Mouse (Mus musculus) cerebral cortex, adult 2 months (tissue): ENCODE results near the gene Styx.

Experiments
- WGBS: fragments of 180-500 bp; shearing (Covaris S2); methylation state at CpG from one replicate; pipeline ENCODE4 v1.1.7; 2018; 5-methylcytosine and 5-hydroxymethylcytosine counted together

The Styx gene

DNA sequence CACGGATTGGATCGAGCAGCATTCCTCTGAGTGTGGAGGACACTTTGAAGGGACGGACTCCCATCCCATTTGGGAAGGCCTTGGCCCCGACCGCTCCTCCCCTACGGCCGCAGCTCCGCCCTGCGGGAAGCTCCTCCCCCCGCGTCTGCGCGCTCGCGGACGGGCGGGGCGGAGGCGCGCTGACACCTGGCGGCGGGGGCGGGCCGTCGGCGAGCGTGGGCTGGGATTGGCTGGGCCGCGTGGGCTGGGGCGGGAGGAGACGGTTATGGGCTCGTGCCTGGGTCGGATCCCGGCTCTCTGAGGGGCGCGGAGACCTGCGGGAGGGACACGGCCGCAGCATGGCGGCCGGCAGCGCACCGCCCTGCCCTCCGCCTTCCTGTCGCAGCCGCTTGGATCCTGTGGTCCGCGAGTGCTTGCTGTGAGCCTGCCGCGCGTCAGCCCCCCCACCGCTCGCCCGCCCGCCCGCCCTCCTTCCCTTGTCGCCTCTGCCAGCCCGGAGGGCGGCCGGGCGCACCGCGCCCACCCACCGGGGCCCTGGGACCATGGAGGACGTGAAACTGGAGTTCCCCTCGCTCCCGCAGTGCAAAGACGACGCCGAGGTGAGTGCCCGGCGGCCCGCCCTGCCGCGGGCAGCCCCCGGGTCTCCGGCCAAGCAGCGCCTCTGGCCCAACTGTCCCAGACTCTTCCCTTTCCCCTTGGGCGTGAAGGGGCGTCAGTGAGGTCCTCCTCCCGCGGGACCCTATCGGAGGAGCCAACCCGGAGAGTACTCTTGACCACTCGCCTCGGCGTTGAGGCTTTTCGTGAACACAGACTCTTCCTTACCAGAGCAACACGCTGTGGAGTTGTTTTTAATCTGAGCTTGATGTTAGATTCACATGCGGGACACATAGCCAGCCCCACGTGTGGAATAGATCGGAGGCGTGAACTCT lies at the start of gene Styx:
TSS of gene Styx (plus strand) at position 163 of the 929 bp plus-strand sequence.
- WGBS = under 1% methylated on average over 88 of the region's 93 CpGs

DNA sequence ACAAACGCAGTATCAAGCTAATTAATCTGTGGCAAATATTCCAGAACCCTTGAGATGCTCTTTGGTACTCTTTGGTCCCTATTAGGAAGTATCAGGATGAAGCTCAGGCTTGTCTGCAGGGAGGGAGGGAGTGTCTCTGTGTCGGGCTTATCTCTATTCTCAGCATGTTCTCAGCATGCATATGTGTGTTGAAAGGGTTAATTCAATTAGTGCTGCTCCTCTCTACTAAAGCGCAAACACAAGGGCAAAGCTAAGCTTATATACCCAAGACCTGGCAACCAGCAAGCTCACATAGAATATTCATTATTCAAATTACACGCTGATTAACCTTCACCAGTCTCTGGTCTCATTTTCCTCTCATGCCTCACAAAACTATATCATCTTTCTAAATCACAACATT lies 47.0 kb upstream of the Styx start:
- 66% methylated on average over 4 of the region's 4 CpGs for WGBS

DNA sequence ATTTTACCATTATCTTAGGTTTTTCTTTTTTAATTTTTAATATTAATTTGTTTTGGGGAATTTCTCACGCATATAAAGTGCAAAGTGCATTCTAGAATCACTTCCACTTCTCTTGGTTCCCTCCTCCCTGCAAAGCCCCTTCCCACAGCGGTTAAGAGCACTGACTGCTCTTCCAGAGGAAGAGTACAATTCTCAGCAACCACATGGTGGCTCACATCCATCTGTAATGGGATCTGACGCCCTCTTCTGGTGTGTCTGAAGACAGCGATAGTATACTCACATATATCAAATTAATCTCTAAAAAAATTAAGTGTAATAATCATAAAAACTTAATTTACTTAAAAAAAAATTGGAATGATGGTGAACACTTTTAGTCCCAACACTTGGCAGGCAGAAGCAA lies 46.5 kb upstream of the Styx start:
- 60% methylated on average over 4 of the region's 4 CpGs for WGBS

DNA sequence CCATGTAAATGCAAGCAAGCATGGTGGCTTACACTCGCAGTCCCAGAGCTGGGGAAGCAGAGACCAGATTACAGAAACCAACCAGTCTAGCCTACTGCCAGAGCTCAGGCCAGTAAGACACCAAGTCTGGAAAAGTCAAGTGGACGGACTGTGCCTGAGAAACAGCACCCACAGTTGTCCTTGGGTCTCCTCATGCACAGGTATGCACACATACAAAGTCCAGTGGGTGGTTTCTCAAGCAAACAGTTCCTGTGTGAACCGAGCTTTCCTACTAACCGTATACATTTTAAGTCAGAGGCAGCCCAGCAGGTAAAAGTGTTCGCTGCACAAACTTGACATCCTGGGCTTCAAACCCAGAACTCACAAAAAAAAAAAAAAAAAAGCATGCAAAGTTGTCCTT lies 45.0 kb upstream of the Styx start:
- 95% methylated on average over 5 of the region's 5 CpGs for whole genome bisulfite sequencing

DNA sequence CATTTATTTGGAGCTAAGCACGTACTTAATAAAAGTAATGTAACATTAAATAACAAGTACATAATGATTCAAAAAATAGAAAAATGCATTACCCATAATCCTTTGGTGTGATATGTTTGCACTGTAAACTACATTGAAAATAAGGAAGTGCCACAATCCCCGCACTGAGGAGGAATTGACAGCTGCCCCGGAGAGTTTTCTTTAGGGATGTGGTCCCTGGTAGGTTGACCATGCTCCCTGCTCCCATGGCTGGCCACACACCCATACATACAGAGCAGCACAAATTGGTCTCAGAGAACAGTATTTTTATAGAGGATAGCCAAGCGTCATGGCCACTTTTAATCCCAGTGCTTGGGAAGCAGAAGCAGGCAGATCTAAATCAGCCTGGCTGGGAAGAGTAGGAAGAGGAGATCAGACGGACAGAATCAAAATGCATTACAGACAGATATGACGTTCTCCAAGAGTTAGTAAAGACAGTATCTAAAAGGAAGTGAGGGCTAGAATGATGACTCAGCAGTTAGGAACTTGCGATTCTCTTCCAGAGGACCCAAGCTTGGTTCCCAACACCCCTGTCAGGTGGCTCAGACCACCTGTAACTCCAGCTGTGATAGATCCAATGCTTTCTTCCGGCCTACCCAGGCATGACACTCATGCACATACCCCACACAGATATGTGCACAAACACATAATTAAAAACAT lies 43.1 kb upstream of the Styx start:
- WGBS = 91% methylated on average over 8 of the region's 8 CpGs

DNA sequence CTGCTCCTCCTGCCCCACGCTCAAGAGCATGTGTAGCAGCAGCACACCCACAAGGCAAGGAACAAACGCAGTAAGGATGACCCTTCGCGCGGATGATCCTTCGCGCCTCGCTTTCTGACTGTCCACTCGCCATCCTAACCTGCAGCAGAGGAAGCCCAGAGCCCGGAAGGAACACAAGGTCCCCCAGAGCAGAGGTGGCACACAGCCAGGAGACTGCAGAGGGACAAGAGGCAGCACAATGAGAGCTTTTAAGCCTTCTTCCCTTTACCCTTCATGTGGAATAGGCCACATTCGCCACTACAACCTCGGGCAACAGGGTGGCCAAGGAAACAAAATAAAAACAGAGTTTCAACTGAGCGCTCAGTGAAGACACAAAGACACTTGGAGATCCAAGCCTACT lies 41.2 kb upstream of the Styx start:
- 70% methylated on average over 13 of the region's 13 CpGs for WGBS

DNA sequence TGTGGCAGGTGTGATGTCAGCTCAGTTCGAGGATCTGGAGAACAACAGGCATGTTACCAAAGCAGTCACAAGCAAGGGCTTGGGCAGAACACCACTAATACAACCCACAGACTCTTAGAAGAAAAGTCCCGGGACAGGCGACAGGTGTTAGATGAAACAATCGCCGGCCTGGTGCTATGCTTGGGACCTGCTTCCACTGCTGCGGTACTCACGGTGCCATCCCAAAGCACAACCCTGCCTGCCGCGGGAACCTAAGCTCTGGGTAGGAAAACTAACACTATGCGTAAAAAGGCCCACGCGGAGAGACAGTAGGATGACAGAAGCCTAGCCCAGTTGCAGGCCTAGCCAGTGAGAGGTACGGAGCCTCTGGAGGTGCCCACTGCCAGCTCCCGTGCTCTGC lies 40.8 kb upstream of the Styx start:
- WGBS = 91% methylated on average over 14 of the region's 14 CpGs

DNA sequence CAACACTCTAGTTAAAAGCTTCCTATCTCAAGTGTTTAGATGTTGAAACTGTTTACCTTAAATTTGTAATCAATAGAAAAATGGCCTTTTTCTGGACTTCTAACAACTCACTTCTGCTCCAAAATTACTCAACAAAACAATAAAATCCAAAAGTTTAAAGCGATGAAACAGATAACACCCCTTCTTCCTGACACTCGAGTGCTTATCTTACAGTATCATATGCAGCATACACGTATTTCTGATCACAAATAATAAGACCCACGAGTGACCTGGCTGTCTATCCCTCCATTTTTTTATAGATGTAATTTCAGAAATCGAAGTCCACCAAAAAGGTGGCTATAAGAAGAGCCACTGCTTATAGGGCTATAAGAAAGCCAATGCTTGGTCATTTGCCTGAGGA lies 34.0 kb upstream of the Styx start:
- 64% methylated on average over 5 of the region's 5 CpGs for WGBS

DNA sequence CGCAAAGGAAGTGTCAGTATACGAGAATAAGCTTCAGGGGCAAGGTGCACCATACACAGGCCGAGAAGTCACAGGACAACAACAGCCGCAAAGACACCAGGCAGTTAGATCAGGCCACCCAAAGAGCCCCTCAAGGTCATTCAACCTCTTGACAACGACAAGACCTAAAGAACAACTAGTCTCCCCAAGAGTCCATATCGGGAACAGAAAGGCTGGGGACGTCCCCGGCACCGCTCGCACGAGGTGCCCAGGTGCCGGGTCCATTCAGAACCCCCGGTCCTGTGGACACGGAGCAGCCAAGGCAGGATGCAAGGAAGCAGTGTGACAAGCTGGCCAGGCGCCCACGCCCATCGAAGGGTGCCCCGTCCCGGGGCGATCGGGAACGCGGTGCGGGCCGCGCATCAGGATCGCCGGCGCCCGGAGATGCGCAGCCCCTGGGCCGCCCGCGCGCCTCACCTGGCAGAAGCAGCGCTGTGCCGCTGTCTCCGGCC lies 32.9 kb upstream of the Styx start:
- under 1% methylated on average over 38 of the region's 38 CpGs for WGBS

DNA sequence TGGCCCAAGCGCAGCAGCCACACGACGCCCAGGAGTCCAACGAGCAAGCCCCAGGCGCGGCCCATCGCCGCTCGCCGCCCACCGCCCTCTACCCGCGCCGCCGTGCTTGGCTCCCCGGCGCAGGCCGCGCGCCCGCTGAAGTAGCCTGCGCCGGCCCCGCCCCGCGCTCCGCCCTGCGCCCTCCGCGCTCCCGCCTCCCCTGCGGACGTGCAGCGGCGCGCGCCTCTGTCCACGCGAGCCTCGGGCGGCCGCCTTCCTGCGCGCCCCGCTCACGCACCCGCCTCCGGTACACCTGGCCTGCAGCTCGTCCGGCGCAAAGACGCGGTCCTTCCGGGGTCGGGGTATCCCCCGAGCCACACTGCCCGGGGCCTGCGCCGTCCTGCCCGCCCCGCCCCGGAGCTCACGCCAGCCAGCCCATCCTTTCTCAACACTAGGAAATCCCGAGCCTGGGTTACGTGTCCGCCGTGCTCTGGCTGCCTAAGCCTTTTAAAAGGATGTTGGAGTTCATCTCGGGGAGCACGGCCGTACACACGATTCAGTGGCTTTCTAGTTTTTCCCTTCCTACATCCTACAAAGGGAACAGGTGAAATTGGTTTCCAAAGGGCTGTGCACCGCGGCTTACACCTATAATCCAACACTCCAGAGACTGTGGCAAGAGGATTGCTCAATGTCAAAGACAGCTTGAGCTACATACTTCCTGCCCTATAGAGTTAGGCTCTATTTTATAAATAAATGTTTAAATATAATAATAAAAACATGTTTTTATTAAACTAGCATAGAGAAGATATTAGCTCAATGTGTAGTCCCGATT lies 32.3 kb upstream of the Styx start, which contains the start of gene Ero1l:
TSS of gene Ero1l (minus strand) at position 346 of the 811 bp plus-strand sequence.
- 1% methylated on average over 61 of the region's 74 CpGs for WGBS

DNA sequence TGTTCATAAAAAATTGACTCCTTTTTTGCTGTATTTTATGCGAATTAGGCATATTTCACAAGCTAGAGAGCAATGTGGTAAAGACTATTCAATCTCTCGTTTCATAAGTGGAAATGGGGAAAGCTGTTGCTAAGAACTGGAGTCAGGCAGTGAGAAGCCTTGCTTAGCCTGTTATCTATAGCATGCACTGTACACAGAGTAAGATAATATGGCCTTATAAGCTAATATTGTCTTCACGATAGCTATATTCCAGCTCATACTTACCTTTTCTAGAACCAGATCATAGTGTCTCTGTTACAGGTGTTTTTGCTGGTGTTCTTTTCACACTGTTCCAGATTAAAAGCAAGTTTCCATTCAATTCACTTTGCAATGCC lies 31.7 kb upstream of the Styx start:
- 45% methylated on average over 3 of the region's 3 CpGs for WGBS

DNA sequence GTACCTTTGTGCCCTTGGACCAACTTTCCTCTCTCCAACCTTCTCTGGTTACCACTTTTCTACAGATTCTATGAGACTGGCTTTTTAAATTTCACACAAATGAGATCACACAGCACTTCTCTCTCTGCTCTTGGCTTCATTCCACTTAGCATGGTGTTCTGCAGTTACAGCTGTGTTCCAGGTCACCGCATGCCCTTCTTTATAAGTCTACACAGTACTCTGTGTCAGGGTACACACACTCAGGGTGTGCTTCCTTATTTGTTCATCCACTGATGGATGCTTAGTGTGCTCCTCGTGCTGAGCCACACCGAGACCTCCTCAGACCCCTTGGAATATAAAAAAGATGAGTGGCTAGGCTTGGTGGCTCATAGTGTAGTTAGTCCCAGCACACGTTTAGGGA lies 30.8 kb upstream of the Styx start:
- 78% methylated on average over 4 of the region's 4 CpGs for WGBS

DNA sequence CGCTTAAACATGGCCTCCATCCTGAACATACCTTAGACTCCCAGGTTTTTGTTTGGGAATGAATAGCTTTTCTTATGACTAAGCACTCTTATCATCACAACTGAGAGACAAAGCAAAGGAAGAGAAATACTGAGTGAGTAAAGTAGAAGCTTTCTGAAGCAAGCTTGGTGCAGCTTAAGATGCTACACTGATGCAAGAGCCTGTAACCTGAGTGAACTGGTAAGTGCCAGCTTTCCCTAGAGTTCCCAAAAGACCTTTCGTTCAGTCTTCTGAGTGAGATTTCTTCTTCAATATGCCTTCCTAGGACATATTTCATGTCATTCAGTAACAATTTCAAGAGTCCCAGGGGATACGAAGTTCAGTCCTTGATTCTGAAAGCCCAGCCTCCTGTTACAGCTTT lies 29.8 kb upstream of the Styx start:
- 82% methylated on average over 3 of the region's 3 CpGs for WGBS

DNA sequence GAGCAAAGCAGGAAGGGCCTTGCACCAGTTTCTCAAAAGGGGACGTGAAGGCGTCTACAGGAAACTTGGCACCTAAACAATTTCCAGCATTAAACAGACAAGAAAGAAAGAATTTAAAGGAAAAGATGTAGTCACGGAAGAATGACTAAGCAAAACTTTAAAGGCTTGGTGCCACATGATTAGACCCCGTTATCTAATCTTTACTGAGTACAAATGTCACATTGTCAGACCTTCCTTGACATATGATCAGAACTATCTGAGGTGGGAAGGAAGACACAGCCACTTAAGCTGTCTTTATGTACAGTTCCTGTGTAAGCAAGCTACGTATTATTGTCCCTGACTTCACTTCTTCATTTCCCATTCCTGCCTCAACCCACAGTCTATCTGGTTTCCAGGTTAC lies 29.3 kb upstream of the Styx start:
- WGBS = 53% methylated on average over 5 of the region's 5 CpGs

DNA sequence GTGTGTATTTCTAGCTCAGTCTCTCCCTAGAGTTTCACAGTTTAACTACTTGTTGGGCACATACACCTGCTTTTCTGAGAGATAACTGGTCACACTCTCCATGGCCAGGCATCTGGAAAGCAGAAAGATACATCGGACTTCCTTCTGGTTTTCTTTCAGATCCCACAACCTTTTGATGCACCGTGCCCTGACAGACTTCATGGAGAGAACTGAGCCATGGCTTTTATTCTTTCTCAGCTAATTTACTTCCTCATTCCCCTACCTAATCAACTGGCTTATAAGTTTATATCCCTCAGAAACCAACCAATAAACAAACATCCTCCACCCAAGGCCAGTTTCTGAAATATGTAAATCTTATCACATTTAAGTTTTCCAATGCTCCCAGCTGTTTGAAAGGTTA lies 28.4 kb upstream of the Styx start:
- WGBS = 85% methylated on average over 2 of the region's 2 CpGs

DNA sequence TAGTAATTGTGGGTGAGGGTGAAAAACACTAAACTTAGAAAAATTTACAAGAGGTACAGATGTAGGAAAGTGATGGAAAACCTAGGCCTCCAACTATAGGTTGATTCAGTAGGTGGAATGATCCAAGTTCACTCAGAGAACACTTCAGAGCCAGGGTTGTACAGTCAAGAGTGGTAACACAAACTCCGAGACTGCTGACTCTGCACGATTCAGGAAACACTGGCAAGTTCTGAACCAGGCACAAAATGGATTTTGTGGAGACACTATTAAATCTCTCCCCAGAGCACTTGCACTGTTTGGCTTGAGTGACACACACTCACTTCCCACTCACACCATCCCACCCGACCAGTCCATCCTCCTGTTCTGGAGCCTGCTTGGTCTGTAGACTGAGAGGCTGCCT lies 27.6 kb upstream of the Styx start:
- WGBS = 86% methylated on average over 3 of the region's 3 CpGs

DNA sequence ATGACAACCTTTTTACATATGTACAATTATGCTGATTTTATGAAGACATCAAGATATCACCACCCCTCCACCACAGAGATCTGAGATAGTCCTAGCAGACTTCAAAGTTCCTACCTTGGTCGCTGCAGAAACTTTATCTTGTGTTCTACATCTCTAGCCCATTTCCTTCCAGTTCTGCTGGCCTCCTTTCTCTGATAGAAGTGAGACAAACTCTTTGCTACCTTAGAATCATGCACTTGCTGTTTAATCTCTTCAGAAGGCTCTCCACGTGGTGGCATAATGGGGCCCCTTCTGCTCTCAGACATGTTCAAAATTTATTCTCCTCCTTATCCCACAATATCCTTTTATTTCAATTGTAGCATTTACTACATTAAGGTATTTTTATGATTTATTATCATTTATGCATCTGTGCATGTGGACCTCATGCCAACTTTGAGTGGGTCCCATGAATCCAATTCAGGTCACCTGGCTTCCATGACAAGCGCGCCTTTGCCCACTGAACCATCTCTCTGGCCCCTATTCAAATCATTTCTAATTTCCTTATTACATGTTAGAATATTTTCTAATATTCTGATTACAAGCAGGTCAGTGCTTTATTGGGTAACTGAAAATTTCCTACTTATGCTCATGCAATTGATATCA lies 22.7 kb upstream of the Styx start:
- WGBS = 86% methylated on average over 4 of the region's 4 CpGs

DNA sequence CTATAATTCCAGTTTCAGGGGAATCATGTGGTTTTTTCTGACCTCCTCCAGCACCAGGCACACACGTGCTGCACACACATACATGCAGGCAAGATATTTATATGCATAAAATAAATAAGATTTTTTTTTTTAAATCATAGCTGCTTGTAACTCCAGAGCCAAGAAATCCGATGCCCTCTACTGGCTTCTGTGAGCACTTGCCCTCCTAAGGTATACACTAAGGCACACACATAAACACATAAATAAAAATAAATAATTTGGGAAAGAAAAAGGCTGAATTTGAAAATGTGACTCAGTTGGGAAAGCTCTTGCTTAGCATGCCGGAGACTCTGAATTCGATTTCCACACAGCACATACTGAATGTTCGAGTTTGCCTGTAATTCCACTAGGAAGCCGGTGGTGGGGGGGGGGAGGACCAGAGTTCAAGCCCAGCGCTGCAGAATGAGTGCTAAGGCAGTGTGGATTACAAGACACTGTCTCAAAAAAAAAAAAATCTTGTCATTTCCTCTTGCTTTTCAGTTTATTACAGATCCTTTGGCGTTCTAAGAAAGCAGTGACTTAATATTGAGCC lies 21.8 kb upstream of the Styx start:
- 8% methylated on average over 8 of the region's 8 CpGs for WGBS

DNA sequence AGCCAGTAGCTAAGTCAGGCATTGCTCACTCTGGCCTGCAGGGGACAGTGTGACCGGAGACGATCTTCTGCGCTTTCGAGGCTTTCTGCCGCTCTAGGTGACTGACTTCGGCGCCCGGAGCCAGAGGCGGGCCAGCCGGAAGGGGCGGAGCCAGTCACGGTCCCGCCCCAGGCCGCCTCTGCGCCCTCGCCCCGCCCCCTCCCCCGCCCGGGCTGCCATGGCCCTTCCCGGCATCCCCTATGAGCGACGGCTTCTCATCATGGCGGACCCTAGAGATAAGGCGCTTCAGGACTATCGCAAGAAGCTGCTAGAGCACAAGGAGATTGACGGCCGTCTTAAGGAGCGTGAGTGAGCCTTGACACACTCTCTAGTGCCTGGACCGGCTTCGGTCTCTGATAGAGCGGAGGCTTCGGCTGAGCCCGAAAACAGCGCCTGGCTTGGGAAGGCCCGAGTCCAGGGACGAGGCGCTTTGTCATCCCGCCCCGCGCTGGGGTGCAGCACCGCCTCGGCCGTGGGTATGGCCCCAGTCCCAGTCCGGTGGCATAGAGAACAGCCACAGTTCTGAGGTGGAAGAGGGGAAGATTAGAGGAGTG lies 21.2 kb upstream of the Styx start, which contains the start of gene Psmc6:
TSS of gene Psmc6 (plus strand) at position 200 of the 593 bp plus-strand sequence.
- WGBS = under 1% methylated on average over 44 of the region's 44 CpGs
